Mouse (Mus musculus): ENCODE data around the gene Lzts2.

The Lzts2 gene

GRCm38 (mm10) chr19:45014335-45014971 lies at the start of gene Lzts2:
Lzts2 (plus strand) TSS chr19:45014414.
- no peak for DNase-seq (ENCODE audit: low read depth, low spot score)

GRCm38 (mm10) chr19:44965978-44966377 lies 48.2 kb upstream of the Lzts2 start:
- no peak for DNase-seq (ENCODE audit: low read depth, low spot score)

- no peak for DNase-seq (ENCODE audit: low read depth, low spot score)
Observed at GRCm38 (mm10) chr19:44968329-44968728, 45.9 kb upstream of the Lzts2 start.

- no peak for DNase-seq (ENCODE audit: low read depth, low spot score)
Observed at GRCm38 (mm10) chr19:44976636-44977035, 37.6 kb upstream of the Lzts2 start.

GRCm38 (mm10) chr19:44977148-44977547 lies 37.1 kb upstream of the Lzts2 start:
- no peak for DNase-seq (ENCODE audit: low read depth, low spot score)

GRCm38 (mm10) chr19:44980787-44981186 lies 33.4 kb upstream of the Lzts2 start:
- DNase-seq (ENCODE audit: low read depth, low spot score), result no peak

- no peak for DNase-seq (ENCODE audit: low read depth, low spot score)
Observed at GRCm38 (mm10) chr19:44982477-44983115, 31.6 kb upstream of the Lzts2 start.

GRCm38 (mm10) chr19:44983366-44983765 lies 30.8 kb upstream of the Lzts2 start:
- DNase-seq (ENCODE audit: low read depth, low spot score), result no peak

GRCm38 (mm10) chr19:44984420-44984819 lies 29.8 kb upstream of the Lzts2 start:
- DNase-seq (ENCODE audit: low read depth, low spot score), result no peak

- no peak for DNase-seq (ENCODE audit: low read depth, low spot score)
Observed at GRCm38 (mm10) chr19:44985159-44985988, 28.8 kb upstream of the Lzts2 start.

- no peak for DNase-seq (ENCODE audit: low read depth, low spot score)
Observed at GRCm38 (mm10) chr19:44987004-44987403, 27.2 kb upstream of the Lzts2 start.

GRCm38 (mm10) chr19:44987851-44988250 lies 26.4 kb upstream of the Lzts2 start:
- no peak for DNase-seq (ENCODE audit: low read depth, low spot score)

- DNase-seq (ENCODE audit: low read depth, low spot score), result no peak
Observed at GRCm38 (mm10) chr19:44988321-44988720, 25.9 kb upstream of the Lzts2 start.

GRCm38 (mm10) chr19:44988831-44989566 lies 25.2 kb upstream of the Lzts2 start, which contains the start of gene Sema4g:
Sema4g (plus strand) TSS chr19:44989101.
- DNase-seq (ENCODE audit: low read depth, low spot score), result no peak

GRCm38 (mm10) chr19:44989567-44990495 lies 24.4 kb upstream of the Lzts2 start:
- DNase-seq (ENCODE audit: low read depth, low spot score), result no peak

- no peak for DNase-seq (ENCODE audit: low read depth, low spot score)
Observed at GRCm38 (mm10) chr19:44991031-44991430, 23.2 kb upstream of the Lzts2 start.

- no peak for DNase-seq (ENCODE audit: low read depth, low spot score)
Observed at GRCm38 (mm10) chr19:44992246-44992645, 22.0 kb upstream of the Lzts2 start.

- DNase-seq (ENCODE audit: low read depth, low spot score), result no peak
Observed at GRCm38 (mm10) chr19:44992712-44993111, 21.5 kb upstream of the Lzts2 start.

- no peak for DNase-seq (ENCODE audit: low read depth, low spot score)
Observed at GRCm38 (mm10) chr19:44997786-44998185, 16.4 kb upstream of the Lzts2 start.

- DNase-seq (ENCODE audit: low read depth, low spot score), result no peak
Observed at GRCm38 (mm10) chr19:44999647-45000046, 14.6 kb upstream of the Lzts2 start.

GRCm38 (mm10) chr19:45002301-45002700 lies 11.9 kb upstream of the Lzts2 start:
- no peak for DNase-seq (ENCODE audit: low read depth, low spot score)
